Mouse (Mus musculus) layer of hippocampus, postnatal 36 days (tissue): ENCODE measurements at regions not wholly inside any gene's neighbourhood (a gene's known extent, or its start where the extent isn't known, plus 50 kb on each side); places are given as distances from the start of the nearest gene placed in this dataset.
A peak's percentile ranks its signal among the peaks of the same experiment; 100 is the strongest.

Experiments used
- DNase-seq, 2 experiments: peaks; one replicate each; pipeline ENCODE4 v3.0.0; 2022
- microRNA-seq, 2 experiments: library from miRNA; unstranded; fragments of <30 nt; microRNA quantifications; one replicate each; pipeline ENCODE4 v1.2.0; 2021

DNA sequence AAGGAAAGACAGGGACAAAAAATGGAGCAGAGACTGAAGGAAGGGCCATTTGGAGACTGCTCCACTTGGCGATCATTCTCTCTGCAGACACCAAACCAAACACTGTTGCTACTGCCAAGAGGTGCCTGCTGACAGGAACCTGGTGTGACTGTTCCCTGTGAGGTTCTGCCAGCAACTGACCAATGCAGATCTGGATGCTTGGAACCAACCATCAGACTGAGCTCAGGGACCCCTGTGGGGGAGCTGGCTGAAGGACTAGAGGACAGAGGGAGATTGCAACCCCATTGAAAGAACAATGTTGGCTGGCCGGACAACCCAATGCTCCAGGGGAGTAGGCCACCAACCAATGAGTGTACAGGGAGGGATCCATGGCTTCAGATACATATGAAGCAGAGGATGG, 139.2 kb upstream of the Cep126 start:
- no peak for DNase-seq

DNA sequence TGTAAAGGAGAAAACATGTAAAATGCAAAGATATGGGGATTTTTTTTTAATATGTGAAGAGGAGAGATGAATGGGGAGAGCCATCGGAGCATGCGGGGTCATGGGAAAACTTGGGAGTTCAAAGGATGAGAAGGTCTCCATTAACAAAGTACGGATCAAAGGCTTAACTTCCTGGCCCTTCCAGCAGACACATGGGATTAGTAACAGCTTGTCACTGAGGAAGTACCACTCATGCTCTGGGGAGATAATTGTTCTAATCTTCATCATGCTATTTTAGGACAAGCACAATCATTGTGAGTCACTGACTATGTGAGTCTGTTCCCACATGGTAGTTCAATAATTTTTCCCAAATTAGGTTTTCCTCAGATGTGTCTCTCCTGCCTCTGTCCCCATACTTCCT, 115.4 kb upstream of the Cep126 start:
- DNase-seq = no peak

DNA sequence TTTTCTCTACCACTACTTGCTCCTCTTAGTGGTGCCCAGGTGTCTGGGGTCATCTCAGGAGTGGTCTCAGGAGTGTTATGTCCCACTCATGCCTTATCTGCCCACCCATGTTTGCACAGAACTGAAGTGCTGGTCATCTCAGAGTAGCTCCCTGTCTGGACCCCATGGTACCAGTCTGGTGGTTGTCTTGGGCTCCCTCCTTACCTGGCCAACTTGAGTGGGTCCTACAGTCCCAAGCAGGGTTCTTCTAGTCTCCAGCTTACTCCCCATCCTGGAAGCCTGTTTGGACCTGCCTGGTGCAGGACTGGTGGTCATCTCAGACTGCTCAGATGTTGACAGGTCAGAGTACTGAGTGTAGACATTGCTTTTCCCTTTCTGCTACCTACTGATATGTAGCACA, 94.0 kb upstream of the Cep126 start:
- no peak for DNase-seq

DNA sequence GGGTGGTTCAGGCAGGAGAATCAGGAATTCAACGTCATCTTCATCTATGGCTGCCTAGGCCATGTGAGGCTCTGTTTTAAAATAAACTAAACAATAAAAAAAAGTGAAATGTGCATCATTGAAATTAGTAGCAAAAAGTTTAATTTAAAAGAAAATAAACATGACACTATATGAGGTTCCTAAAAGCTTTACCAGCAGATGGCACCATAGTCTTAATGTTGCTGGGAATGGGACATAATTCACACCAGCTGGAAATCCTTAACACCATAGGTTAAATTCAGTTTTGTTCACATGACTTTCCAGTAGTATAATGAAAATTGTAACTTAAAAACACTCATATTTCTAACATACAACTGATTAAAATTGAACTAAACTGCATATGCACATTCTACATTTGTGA, 92.3 kb upstream of the Cep126 start:
- DNase-seq = no peak

DNA sequence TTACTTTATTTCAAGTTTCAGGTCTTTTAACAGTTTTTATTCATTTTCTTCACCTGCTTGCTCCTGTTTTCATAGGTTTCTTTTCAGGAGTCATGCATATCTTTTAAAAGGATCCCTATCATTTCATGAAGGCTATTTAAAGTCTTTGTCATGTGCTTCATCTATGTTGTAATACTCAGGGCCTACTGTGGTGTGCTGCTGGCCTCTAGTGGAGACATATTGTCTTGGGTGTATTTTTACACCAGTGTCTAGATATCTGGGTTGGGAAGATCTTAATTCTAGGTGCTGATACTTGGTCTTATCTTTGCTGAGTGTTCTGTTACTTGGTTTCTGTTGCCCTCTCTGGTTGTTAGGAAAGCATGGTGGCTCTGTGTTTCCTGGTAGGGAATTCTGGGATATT, 74.8 kb upstream of the Cep126 start:
- DNase-seq = peak; percentile 21 to 31

DNA sequence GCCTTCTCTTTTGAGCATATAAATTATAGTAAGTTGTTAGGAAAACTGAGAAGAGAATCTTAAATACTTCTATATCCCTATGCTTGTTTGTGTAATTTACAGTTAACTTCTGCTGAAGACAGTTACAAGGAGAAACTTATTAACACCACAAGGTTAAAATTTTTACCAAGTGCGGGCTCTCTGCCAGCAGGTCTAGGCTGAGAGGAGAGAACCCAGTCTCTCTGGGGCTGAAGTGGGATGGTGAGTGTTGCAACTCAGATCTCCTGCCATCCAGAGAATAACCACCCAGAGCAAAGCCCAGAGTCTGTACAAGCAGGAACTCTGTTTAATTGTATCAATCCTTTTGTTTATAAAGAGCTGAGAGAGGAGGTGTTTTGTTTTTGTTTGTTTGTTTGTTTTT, 51.3 kb upstream of the Cep126 start:
- DNase-seq = no peak

Small RNAs in the stretch of these regions (microRNA-seq; reads per million reads assigned to microRNA genes)
- 0 reads per million in 2 experiments for gene Mir1899
